Mouse (Mus musculus) CD4-positive, CD25-positive, alpha-beta regulatory T cell, adult 9 weeks (primary cell): ENCODE measurements around the gene 4921524J17Rik. TPM values are rescaled to one million over a fixed set of nuclear protein-coding genes. Genes with fewer than 3 reads are reported as not detected.

Source experiments
- polyA plus RNA-seq: library from polyadenylated mRNA; unstranded; fragments of 100-300 nt; shearing (Covaris generic); gene quantifications from one replicate; pipeline ENCODE4 v1.2.1, GENCODE M21; 2017

4921524J17Rik gene
- 44.5 TPM for polyA plus RNA-seq

GRCm38 (mm10) chr8:85432168-85433016 is at the start of gene 4921524J17Rik:
Gene 4921524J17Rik (minus strand): TSS chr8:85432833.

GRCm38 (mm10) chr8:85386205-85386604 is 46.4 kb downstream of the 4921524J17Rik start, which contains the start of gene Mylk3:
Gene Mylk3 (minus strand): TSS chr8:85386345.

Other genes starting within 250 kb of the 4921524J17Rik start
- gene Olfr371, start 206.8 kb downstream of the 4921524J17Rik start, polyA plus RNA-seq, result not detected
- gene Orc6, start 133.2 kb downstream of the 4921524J17Rik start, polyA plus RNA-seq, result 29.8 TPM
- 120 TPM for gene Vps35, start 133.0 kb downstream of the 4921524J17Rik start, polyA plus RNA-seq
- gene Mylk3, start 46.5 kb downstream of the 4921524J17Rik start, polyA plus RNA-seq, result not detected
- 0.36 TPM for gene Gpt2, start 59.7 kb upstream of the 4921524J17Rik start, polyA plus RNA-seq
- gene Dnaja2, start 122.5 kb upstream of the 4921524J17Rik start, polyA plus RNA-seq, result 154 TPM